Mouse (Mus musculus) ovary, postnatal 14 days (tissue): Measurements from ENCODE around the gene Mlip.

ENCODE experiments used
- DNase-seq: peaks from one replicate; pipeline ENCODE4 v3.0.0; 2022; ENCODE audit warnings: low spot score

Gene Mlip

GRCm38 (mm10) chr9:77347704-77348103 lies 5.1 kb downstream of the Mlip start:
- DNase-seq: no peak

DNA sequence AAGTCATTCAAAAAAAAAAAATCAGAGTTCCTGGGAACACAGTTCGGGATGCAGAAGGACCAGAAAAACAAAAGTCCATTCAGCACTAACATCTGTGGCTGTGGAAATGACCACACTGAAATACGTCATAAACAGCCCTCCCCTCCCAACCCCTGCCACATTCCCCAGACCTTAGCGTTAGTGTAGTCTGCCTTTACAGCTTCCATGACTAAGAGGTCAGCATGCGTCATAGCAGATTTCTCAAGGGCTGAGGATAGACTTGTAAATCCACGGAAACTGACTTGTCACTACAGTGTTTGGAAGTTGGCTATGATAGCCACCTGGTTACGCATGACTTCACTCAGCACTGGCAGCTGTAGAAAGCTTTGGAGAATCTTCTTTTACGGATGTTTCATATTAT lies 8.5 kb downstream of the Mlip start:
- no peak for DNase-seq

- DNase-seq: no peak
These were observed 12.5 kb downstream of the Mlip start for GRCm38 (mm10) chr9:77340159-77340862.

DNA sequence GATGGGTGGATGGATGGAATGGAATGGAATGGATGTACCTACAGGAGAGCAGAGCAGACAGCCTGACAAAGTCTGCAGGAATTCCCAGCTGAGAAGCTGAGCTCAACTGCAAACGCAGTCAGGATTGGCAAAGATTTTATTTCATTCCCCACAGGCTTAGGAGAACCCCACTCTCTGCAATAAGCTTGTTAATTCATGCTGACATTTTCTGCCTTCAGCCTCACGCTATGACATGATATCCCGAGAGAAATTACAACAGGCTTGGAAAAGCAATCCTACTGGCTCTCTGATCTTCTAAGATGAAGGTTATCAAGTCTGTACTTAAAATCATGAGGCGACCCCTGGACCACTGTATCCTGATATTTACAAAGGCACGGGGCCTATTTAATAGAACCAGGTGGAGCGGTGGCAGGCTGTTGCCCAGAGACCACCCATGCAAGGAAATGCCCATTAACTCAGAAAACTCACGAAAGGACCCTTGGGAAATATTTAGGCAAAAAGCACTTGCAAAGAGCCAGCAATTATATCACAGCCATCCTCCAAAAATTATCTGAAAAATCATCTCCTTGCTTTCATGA lies 13.1 kb downstream of the Mlip start:
- no peak for DNase-seq

DNA sequence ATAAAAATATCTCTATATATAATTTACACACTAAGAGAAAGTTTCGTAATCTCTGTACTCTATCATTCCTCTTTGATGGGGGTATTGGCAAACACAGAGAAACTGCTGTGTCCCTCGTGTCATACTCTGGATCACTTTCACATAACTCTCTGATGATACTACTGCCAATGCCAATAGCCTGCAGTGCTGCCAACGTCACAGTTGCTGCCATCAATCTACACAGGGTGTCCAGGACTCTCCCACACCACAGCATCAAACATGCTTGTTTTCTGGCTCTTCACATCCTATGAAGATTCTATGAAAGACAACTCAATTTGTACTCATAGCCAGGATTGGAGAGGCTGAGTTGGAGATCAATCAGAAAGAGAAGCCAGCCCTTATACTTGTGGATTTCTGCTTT lies 17.4 kb downstream of the Mlip start:
- no peak for DNase-seq

DNA sequence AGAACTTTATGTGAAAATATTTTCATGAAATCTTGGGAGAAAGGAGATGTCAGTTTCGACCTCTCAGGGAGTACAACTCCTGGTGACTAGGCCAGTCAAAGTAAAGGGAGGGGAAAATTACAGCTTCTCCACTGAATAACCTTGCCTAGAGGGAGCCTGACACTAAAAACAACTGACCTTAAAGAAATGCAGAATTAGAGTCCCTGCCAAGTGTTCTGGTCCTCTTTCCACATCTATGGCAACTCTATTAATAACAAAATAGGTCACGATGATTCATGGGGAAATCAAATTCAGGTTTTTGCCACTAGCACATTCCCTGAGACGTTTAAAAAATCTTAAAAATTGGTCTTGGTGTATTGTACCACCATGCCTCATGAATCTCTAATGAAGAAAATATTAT lies 34.4 kb downstream of the Mlip start:
- DNase-seq: no peak

DNA sequence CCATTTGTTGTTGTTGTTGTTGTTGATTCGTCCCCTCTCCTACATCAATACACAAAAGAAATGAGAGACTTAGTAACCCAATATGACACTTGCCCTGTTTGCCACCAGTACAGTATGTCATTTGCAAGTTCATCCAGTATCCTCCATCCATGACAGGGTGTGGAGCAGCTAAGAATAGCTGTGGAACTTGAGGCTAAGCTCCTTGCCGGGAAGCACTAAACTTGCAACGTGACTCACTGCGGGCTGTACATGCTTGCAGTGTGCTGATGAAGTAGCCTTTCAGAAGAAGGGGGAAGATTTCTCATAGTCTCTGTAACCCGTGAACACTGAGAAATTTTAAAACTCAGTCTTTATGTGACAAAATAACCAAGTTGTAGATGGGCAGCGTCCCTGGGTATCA lies 42.2 kb downstream of the Mlip start:
- DNase-seq: no peak

DNA sequence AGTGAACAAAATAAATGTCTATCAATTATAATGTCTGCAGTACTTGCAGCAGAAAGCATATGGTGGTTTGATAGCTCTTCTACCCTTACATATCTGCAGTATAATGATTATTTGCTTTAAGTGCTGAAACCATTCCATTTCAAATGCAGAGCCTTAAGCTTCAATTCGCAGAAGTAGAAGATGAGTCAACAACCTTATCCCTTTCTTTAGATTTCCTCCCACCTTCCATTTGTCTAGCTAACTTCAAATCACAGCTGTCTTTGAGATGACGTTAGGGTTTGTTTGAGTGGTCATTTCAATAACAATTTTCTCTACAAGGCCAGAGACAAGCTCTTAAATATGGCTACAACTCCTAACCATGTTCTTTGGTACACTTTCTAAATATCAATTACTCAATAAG lies 47.4 kb downstream of the Mlip start:
- no peak for DNase-seq

- no peak for DNase-seq
These were observed 50.4 kb downstream of the Mlip start for GRCm38 (mm10) chr9:77302340-77302739.

- DNase-seq: no peak
These were observed 64.8 kb downstream of the Mlip start for GRCm38 (mm10) chr9:77287958-77288357.

GRCm38 (mm10) chr9:77279371-77279770 lies 73.4 kb downstream of the Mlip start:
- DNase-seq: no peak

DNA sequence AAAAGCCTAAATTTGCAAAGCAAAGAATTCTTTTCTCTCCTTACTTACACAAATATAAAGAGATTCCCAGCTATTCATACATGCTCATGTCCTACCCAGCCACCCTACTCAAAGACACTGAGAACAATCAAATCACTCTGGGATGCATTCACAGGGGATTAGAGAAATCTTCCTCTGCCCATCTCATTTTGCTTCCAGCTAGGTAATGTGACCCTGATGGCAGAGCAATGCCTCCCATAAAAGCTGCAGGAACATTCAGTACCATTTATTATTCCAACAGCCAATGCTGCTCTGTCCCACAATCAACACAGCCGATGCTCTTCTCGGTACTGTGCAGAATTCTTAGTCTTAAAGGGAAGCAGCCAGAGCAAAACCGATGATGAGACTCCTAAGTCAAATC lies 74.7 kb downstream of the Mlip start:
- DNase-seq: no peak

- no peak for DNase-seq
These were observed 75.5 kb downstream of the Mlip start for GRCm38 (mm10) chr9:77277270-77277669.

DNA sequence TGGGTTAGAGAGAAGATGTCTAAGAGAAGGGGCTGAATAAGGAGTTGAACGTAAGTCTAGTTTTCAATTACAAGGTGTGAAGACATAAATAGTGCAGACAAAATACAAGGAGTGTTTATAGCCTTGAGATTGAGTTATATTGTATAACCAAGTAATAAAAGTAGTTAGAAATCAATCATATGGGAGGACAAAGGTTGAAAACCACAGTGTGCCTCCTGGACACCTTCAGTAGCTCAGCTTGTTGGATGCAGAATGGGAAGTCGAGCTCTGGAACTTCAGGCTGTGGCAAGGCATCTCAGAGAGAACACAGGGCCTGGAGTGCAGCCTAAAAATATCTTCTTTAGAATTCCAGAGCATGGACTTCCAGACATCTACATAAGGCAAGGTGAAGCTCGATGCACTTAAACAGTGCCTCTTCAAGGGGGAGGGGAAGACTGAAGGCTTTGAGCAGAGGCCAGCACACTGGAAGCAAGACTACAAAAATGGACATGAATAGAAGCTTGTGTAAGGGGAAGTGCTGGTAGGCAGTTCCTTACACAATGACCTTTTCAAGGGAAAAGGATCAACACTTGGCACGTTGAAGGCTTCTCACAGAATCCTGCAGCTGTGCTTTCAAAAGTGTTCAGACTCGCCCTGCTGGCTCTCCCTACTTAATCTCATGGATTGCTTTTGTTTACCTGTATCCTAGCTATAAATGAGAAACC lies 76.2 kb downstream of the Mlip start:
- no peak for DNase-seq

GRCm38 (mm10) chr9:77272727-77273126 lies 80.0 kb downstream of the Mlip start:
- no peak for DNase-seq

DNA sequence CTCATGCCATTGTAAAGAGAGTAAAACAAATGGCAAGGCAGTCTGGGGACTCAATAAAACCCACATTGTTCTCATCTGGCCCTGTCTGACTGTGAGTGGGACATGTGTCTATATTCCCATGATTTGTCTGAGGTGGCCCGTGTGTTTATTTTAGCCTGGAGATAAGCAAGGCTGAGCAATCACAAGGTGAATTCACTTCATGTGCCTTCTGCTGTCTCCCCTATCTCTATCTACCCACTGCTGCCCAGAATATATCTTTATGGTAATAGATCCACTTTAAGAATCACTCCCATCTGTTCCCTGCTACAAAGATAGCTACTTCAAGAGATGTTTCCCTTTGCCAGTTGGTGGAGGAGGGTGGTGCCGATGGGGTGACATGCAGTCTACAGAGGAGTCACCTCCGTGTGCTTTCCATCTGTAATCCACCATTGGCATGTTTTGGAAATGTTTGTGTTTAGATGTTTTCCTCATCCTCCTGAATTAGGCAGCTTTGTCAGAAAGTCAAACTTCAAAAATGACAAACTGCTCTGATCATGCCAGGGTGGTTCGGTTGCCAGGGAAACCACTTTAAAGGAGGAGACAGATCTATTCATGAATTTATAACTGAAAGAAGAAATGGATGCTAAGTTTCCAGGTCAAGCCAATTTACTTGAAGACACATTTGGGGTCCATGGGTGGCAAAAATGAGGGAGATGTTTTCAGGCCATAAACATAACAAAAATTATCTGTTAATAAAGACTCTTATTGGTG lies 87.3 kb downstream of the Mlip start:
- no peak for DNase-seq

DNA sequence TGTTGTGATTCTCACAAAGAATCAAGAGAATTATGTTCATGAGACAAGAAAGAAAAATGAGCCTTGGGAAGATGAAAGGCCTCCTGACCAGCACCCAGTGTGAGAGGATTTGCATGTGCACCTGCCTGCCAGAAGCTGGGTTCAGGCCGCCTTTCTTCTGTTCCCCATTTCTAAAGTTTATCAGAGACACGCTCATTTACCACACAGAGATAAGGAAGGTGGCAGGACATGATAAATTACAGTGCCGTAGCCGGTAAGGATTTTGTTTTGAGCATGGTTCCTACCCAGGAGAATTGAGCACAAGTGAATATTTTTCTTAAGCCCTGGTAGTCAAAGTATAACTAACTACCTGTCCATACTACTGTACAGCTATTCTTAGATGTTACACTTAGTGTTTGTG lies 93.7 kb downstream of the Mlip start:
- no peak for DNase-seq

GRCm38 (mm10) chr9:77258265-77258664 lies 94.5 kb downstream of the Mlip start:
- DNase-seq: no peak

GRCm38 (mm10) chr9:77254514-77254913 lies 98.3 kb downstream of the Mlip start:
- DNase-seq: no peak

GRCm38 (mm10) chr9:77252761-77253160 lies 100.0 kb downstream of the Mlip start:
- no peak for DNase-seq

- DNase-seq: no peak
These were observed 100.6 kb downstream of the Mlip start for GRCm38 (mm10) chr9:77252134-77252533.

DNA sequence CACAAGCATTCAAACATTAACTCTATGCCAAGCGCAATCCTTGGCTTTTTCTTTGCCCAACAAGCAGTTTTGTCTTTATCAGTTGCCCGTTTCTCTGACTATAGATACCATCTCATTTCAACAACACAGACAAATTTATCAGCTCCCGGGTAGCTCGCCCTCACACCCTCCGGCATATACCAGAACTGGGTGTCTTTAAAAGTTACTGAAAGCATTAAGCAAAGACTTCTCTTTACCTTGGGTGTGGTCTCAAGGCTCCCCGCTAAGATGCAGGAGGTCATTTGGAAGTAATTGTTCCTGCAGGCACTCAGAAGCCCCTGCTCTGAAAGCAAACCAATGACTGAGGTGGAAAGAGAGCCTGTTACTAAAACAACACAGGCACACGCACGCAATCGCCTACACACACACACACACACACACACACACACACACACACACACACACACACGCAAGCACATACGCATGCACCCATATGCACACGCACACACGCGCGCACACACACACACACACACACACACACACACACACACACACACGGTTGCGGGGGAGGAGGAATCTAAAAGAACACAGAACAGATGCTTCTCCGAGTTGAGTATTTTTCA lies 101.2 kb downstream of the Mlip start:
- DNase-seq: no peak
